Mouse (Mus musculus) neural tube, embryonic 12.5 days (tissue): ENCODE measurements around the gene Cstf3. TPM values are rescaled to one million over a fixed set of nuclear protein-coding genes. Genes with fewer than 3 reads are reported as not detected.
A peak's percentile ranks its signal among the peaks of the same experiment; 100 is the strongest.

Experiments used
- ATAC-seq: fragments of 200-750 bp; cut with Nextera tagmentation; 2 replicates; pipeline ENCODE4 v1.8.0; 2017; ENCODE audit warnings: low read depth, mild to moderate bottlenecking, moderate TSS enrichment, moderate library complexity; ENCODE audit not compliant: low FRiP score
- H3K27ac ChIP-seq: fragments of 300-500 bp; sonication (generic); 2 replicates; pipeline ENCODE4 v1.5.1; 2016
- H3K27me3 ChIP-seq: fragments of 300-500 bp; sonication (generic); replicated peaks from 2 replicates; pipeline ENCODE4 v1.6.1; 2016; ENCODE audit warnings: mild to moderate bottlenecking
- H3K36me3 ChIP-seq: fragments of 300-500 bp; sonication (generic); 2 replicates; pipeline ENCODE4 v1.6.1; 2016; ENCODE audit warnings: mild to moderate bottlenecking
- H3K4me1 ChIP-seq: fragments of 300-500 bp; sonication (generic); 2 replicates; pipeline ENCODE4 v1.6.1; 2016
- H3K4me2 ChIP-seq: fragments of 300-500 bp; sonication (generic); replicated peaks from 2 replicates; pipeline ENCODE4 v1.6.1; 2016; ENCODE audit warnings: mild to moderate bottlenecking
- H3K4me3 ChIP-seq: fragments of 300-500 bp; sonication (generic); 2 replicates; pipeline ENCODE4 v1.5.1; 2016
- H3K9ac ChIP-seq: fragments of 300-500 bp; sonication (generic); 2 replicates; pipeline ENCODE4 v1.6.1; 2016; ENCODE audit warnings: mild to moderate bottlenecking
- H3K9me3 ChIP-seq: fragments of 300-500 bp; sonication (generic); 2 replicates; pipeline ENCODE4 v1.6.1; 2016; ENCODE audit warnings: mild to moderate bottlenecking
- WGBS: fragments of 180-500 bp; shearing (Covaris S2); methylation state at CpG from one replicate; pipeline ENCODE4 v1.1.7; 2016; 5-methylcytosine and 5-hydroxymethylcytosine counted together
- polyA plus RNA-seq: library from polyadenylated mRNA; unstranded; fragments of >200 nt; fragmentation: Nextera tagmentation; extraction: Ambion mirVana; gene quantifications from 2 replicates; pipeline ENCODE4 v1.2.1, GENCODE M21; 2016

The Cstf3 gene
- polyA plus RNA-seq, 1 experiment from 2014 or later: 113 TPM

DNA sequence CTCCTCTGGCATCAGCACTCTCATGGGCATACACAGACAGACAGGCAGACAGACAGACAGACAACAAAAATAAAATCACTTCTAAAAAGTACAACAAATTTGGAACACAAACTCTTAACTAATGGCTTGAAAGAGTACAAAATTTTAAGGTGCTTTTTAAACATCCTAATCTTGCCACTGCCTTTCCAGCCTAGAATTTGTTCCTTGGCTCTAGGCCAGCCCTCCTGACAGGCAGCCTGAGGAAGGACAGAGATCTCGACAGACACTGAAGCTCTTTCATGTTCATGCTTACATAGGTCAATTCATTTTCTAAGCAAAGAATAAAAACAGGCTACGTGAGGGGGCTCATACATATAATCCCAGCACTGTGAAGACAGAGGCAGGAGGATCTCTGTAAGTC, 102.2 kb downstream of the Cstf3 start:
- Histone ChIP-seq H3K27ac (no peak overlapping the region), H3K9ac (no peak overlapping the region), H3K4me1 (no peaks in the 10 kb centered on the region), H3K27me3 (no peaks in the 10 kb centered on the region), H3K9me3 (no peaks in the 10 kb centered on the region), H3K4me2 (no peak overlapping the region), H3K4me3 (no peak overlapping the region), H3K36me3 (peaks cover 3% of the 10 kb centered on the region; the same call in 1 of the 2 replicates)
- ATAC-seq: no peak
- WGBS: 78% methylated on average over 2 of the region's 2 CpGs

DNA sequence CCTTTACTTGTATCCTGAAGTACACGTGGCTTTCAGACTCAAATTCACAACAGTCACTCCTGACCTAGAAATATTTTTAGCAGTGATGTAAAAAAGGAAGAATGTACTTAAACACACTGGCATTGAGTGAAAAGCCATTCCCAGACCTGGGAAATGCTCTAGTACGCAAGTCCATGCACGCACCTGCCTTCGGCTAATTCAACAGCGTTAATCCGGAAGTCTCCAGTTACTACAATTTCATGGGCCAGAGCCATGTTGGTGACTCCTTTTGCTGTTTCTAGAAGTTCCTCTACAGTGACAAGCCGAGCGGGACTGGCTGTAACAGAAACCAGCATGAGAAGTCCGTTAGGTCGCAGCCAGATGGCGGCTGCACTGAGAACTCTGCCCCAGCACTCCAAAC, 109.3 kb downstream of the Cstf3 start:
- Histone ChIP-seq H3K36me3 (peaks cover 20% of the 10 kb centered on the region), H3K4me2 (no peak overlapping the region), H3K27me3 (no peaks in the 10 kb centered on the region), H3K9me3 (no peaks in the 10 kb centered on the region), H3K4me3 (no peak overlapping the region), H3K27ac (no peak overlapping the region), H3K4me1 (no peaks in the 10 kb centered on the region), H3K9ac (no peak overlapping the region)
- WGBS: 84% methylated on average over 11 of the region's 11 CpGs
- no peak for ATAC-seq

DNA sequence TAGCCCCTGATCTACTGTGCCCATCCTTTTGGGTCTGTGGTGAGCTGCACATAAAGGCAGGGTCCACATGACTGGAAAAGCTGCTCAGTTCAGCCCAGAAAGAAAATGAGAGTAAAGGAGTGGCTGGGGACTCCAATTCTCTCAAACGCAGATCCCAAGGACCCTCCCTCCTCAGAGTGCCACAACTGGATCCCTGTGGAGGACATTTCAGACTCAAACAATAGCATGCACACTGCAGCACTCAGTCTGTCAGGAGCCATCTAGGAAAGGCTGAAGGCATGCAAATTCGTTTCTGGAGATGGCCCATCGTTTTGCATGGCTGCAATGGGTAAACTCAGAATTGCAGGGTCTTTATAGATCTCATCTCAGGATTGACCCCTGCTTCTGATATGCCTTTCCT, 112.8 kb downstream of the Cstf3 start:
- H3K27ac ChIP-seq: no peak overlapping the region
- H3K9ac ChIP-seq: no peak overlapping the region
- H3K4me2 ChIP-seq: no peak overlapping the region
- no peaks in the 10 kb centered on the region for H3K9me3 ChIP-seq
- H3K36me3 ChIP-seq: peaks cover 29% of the 10 kb centered on the region
- no peaks in the 10 kb centered on the region for H3K4me1 ChIP-seq
- 70% methylated on average over 3 of the region's 3 CpGs for WGBS
- H3K27me3 ChIP-seq: no peaks in the 10 kb centered on the region
- no peak for ATAC-seq
- H3K4me3 ChIP-seq: no peak overlapping the region

DNA sequence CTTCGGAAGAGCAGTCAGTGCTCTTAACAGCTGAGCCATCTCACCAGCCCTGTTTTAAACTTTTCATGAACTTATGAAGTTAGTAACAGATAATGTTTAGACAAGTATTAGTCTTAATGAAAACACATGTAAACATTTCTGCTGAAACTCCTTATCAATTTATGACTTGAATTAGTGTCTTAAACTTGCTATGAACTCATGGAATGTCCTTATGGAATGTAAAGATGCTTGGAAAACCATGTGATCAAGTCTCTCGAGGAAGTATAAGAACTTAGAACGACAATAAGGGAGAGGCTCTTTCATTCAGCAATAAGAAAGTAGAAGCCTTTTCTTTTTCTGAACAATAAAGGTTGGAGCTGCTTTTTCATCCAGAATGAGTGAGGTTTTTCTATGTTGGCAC, 114.0 kb downstream of the Cstf3 start:
- H3K4me2 ChIP-seq: no peak overlapping the region
- no peak overlapping the region for H3K9ac ChIP-seq
- H3K36me3 ChIP-seq: peaks cover 22% of the 10 kb centered on the region
- no peaks in the 10 kb centered on the region for H3K27me3 ChIP-seq
- H3K4me3 ChIP-seq: no peak overlapping the region
- H3K9me3 ChIP-seq: no peaks in the 10 kb centered on the region
- 85% methylated on average over 3 of the region's 3 CpGs for WGBS
- no peaks in the 10 kb centered on the region for H3K4me1 ChIP-seq
- H3K27ac ChIP-seq: no peak overlapping the region
- ATAC-seq: no peak

DNA sequence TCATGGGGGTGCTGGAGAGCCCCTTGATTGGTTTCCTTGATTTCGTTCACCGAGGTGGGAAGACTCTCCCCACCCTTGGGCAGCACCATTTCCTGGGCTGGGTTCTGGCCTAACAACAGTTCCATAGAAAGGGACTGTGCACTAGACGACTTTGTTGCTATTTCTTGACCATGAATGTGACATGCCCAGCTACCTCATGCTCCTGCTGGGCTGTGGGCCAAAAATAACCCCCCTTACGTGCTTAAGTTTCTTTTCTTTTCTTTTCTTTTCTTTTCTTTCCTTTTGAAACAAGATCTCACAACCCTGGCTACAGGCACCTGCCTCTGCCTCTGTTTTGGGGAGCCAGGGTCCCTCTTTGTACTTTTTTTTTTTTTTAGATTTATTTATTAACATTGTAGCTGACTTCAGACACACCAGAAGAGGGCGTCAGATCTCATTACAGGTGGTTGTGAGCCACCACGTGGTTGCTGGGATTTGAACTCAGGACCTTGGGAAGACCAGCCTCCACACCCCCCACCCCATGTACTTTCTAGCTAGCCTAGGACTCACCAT, 119.5 kb downstream of the Cstf3 start:
- no peaks in the 10 kb centered on the region for H3K27me3 ChIP-seq
- no peak overlapping the region for H3K27ac ChIP-seq
- H3K9me3 ChIP-seq: no peaks in the 10 kb centered on the region
- no peak overlapping the region for H3K4me2 ChIP-seq
- peaks cover 13% of the 10 kb centered on the region for H3K4me1 ChIP-seq
- peaks cover 14% of the 10 kb centered on the region for H3K36me3 ChIP-seq
- no peak for ATAC-seq
- H3K4me3 ChIP-seq: no peak overlapping the region
- WGBS: 69% methylated on average over 6 of the region's 6 CpGs
- H3K9ac ChIP-seq: no peak overlapping the region

DNA sequence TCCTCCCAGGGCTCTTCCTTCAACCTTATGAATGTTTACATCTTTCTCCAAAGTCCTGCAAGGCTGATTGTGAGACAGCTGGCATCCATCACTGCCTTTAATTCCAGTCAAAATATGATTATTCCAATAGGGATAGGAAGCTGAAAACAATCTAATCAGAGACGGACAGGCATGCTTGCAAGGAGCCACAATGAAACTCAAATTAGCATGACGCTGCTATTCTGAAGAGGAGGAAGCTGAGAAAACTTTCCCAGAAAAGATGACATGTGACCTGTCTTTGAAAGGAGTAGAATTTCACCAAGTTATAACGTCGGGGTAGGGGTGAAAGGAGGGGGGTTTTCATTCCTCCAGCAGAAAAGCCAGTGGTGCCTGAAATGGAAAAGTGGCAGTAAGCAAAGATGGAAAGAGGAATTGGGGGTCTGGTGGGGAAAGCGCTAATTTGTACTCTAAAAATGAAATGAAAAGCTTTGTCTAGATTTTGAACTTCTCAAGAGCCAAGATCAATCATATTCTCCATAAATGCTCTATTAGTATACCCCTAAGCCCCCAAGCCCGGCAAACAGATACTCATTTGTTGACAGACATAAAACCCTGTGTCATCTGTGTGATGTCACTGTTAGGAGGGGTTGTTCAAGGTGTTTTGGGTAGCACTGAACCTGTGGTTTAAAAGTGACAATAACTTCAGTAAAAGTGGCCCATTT, 120.5 kb downstream of the Cstf3 start:
- no peak overlapping the region; the same call in 1 of the 2 replicates for H3K9ac ChIP-seq
- peak overlapping the region; percentile 84 for H3K4me3 ChIP-seq
- no peaks in the 10 kb centered on the region for H3K27me3 ChIP-seq
- peaks cover 13% of the 10 kb centered on the region for H3K4me1 ChIP-seq
- no peaks in the 10 kb centered on the region for H3K9me3 ChIP-seq
- ATAC-seq: peak; percentile 15
- peaks cover 6% of the 10 kb centered on the region; the same call in 1 of the 2 replicates for H3K36me3 ChIP-seq
- H3K27ac ChIP-seq: no peak overlapping the region
- H3K4me2 ChIP-seq: peak overlapping the region; percentile 65
- 21% methylated on average over 6 of the region's 6 CpGs for WGBS

DNA sequence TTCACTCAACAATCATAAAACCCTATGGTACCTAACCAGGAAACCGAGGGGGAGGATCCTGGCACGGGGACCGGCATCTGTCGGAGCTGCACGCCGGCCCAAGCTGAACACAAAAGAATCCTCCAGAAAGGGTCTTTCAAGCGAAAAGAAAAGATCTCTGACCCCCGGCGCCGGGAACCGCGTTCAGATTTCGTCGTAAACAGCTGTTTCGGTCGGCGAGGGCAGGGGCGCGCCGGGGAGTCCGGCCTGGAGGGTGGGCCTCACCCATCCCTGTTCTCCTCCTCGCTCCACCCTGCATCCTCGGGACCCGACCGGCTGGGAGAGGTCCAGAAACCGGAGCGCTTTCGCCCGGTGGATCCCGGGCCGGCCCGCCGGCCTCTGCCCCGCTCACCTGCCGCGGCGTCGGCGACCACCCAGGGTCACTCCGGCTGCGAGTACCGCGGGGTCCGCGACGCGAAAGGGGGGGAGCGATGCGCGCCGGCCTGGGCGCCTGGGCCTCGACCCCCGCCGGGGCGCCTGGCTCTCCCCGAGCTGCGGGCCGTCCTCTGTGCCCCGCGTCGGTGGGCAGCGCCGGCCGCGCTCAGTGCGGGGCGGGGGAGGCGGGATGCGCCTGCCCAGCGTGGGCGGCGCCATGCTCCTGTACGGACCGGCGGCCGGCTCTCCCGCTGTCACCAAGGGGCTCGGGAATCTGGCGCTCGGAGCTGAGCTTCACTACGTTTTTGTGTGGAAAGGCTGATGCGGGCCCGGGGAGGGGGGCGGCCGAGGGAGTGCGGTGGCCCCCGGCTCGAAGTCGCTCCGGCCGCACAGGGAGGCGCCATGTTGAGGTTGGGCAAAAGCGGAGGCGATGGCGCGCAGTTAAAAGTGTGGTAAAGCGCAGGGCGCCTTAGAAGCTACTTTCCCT, 121.5 kb downstream of the Cstf3 start, which contains the start of gene Tcp11l1:
Gene Tcp11l1 (minus strand): TSS at position 585 of the 901 bp plus-strand sequence.
- peak within 1 kb of the TSS; percentile 84 for H3K4me3 ChIP-seq
- H3K36me3 ChIP-seq: no peaks in the 10 kb centered on the region
- H3K9ac ChIP-seq: peak within 1 kb of the TSS; percentile 93
- peak within 1 kb of the TSS; percentile 81 for H3K27ac ChIP-seq
- peaks cover 13% of the 10 kb centered on the region for H3K4me1 ChIP-seq
- H3K4me2 ChIP-seq: peak within 1 kb of the TSS; percentile 65
- under 1% methylated on average over 92 of the region's 99 CpGs for WGBS
- no peaks in the 10 kb centered on the region for H3K27me3 ChIP-seq
- ATAC-seq: peak; percentile 92
- H3K9me3 ChIP-seq: no peaks in the 10 kb centered on the region

DNA sequence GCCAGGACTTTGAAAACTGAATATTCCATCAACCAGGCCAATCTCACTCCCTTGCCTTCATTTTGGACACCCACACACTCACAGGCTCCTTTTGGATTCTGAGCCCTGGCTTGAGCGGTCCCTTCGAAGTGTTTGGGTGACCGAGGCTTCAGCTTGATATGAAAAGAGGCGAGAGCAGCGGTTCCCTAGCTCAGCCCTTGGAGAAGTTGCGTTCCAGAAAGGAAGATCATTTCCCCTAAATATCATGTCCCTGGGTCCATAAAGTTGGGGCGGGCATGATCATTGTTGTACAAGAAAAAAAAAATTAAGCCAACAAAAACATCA, 122.1 kb downstream of the Cstf3 start:
- Histone ChIP-seq H3K4me2 (peak overlapping the region; percentile 65), H3K27ac (peak overlapping the region; percentile 81; the same call in 1 of the 2 replicates), H3K9me3 (no peaks in the 10 kb centered on the region), H3K9ac (peak overlapping the region; percentile 93), H3K4me3 (peak overlapping the region; percentile 84), H3K27me3 (no peaks in the 10 kb centered on the region), H3K36me3 (no peaks in the 10 kb centered on the region), H3K4me1 (peaks cover 13% of the 10 kb centered on the region)
- peak; percentile 34 for ATAC-seq
- WGBS: 2% methylated on average over 7 of the region's 7 CpGs

DNA sequence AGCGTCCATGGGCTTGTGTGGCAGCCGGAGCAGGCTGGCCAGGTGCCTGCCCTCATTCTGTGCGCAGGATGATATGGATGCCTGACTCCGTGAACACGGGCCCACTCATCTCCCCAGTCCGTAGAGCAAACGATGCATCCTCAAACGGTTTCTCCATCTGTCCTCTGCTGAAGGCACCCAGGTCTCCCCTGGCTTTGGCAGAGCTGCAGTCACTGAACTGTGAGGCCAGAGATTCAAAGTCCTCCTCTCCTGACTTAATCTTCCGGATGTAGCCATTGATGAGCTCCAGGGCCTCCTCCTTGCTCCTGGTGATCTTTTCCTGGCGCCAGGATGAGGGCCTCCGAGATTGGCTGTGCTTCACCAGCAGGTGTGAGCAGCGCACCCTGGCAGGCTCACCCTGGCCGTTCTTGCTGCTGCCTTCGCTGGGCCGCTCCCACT, 124.0 kb downstream of the Cstf3 start:
- H3K27ac ChIP-seq: no peak overlapping the region
- WGBS: 31% methylated on average over 15 of the region's 15 CpGs
- H3K4me3 ChIP-seq: no peak overlapping the region
- H3K36me3 ChIP-seq: no peaks in the 10 kb centered on the region
- no peak for ATAC-seq
- H3K4me2 ChIP-seq: no peak overlapping the region; the same call in 1 of the 2 replicates
- no peaks in the 10 kb centered on the region for H3K27me3 ChIP-seq
- H3K9ac ChIP-seq: no peak overlapping the region
- H3K9me3 ChIP-seq: no peaks in the 10 kb centered on the region
- peaks cover 13% of the 10 kb centered on the region for H3K4me1 ChIP-seq

Other genes starting within 250 kb of the Cstf3 start
- 4.7 and 4.9 TPM in 2 replicates for gene D430041D05Rik, start 179.5 kb upstream of the Cstf3 start, polyA plus RNA-seq
- gene Hipk3, start 96.1 kb upstream of the Cstf3 start, polyA plus RNA-seq: 11.4 and 13.2 TPM in 2 replicates
- gene Tcp11l1, start 121.6 kb downstream of the Cstf3 start, polyA plus RNA-seq: 68.8 and 76.3 TPM in 2 replicates
- 0.17 TPM in 1 of 2 replicates, not detected in the other for gene Pin1rt1, start 125.9 kb downstream of the Cstf3 start, polyA plus RNA-seq
- gene Depdc7, start 152.4 kb downstream of the Cstf3 start, polyA plus RNA-seq: 2.1 and 2.4 TPM in 2 replicates
- gene Qser1, start 226.2 kb downstream of the Cstf3 start, polyA plus RNA-seq: 7.6 and 8.7 TPM in 2 replicates